8 mouse cellular contexts compared by ENCODE assay signal in genomic region chr5:32745705-32746655, GRCm38 (mm10). TPM values are rescaled to one million over a fixed set of nuclear protein-coding genes. Genes with fewer than 3 reads are reported as not detected.
DNase-seq lines count a peak whose midpoint lies in the region; ATAC-seq lines count a peak whose summit lies in the region.

No protein-coding gene starts in this region.

- H3K36me3 ChIP-seq in intestine, embryonic 15.5 days = no peaks in the 10 kb centered on the region

- DNase-seq in adipocyte (ENCODE audit: low spot score) = peak; percentile 82
- peak; percentile 82 for DNase-seq in embryo, embryonic 10.5 days (ENCODE audit: low spot score)
- peak; percentile 86 for DNase-seq in gastrocnemius, postnatal 25 days
- DNase-seq in left cerebral cortex, postnatal 36 days (ENCODE audit: low spot score in 2 of 2) = peak; percentile 45 to 62
- DNase-seq in right cerebral cortex, postnatal 10 days (ENCODE audit: low spot score in 2 of 2) = peak; percentile 74 to 79
- DNase-seq in yolk sac, embryonic 10.5 days (ENCODE audit: low spot score) = peak; percentile 88

- peak overlapping the region; percentile 80 for H3K27ac ChIP-seq in intestine, embryonic 15.5 days

- peaks cover 32% of the 10 kb centered on the region for H3K4me1 ChIP-seq in intestine, embryonic 15.5 days (replicated peaks)

- intact Hi-C loops in left cerebral cortex, postnatal 36 days (cut with DNase I) = no loop called here

- H3K9ac ChIP-seq in intestine, embryonic 15.5 days = peak overlapping the region; percentile 53

- H3K4me3 ChIP-seq in intestine, embryonic 15.5 days (replicated peaks) = peak overlapping the region; percentile 48

- no peaks in the 10 kb centered on the region for H3K27me3 ChIP-seq in intestine, embryonic 15.5 days (replicated peaks)

- peak overlapping the region; percentile 66 for H3K4me2 ChIP-seq in intestine, embryonic 15.5 days (replicated peaks)

- 5% methylated on average over 10 of the region's 10 CpGs for WGBS in intestine, embryonic 15.5 days

- no peaks in the 10 kb centered on the region for H3K9me3 ChIP-seq in intestine, embryonic 15.5 days

- ATAC-seq in intestine, embryonic 15.5 days = peak; percentile 88
- peak; percentile 46 for ATAC-seq in megakaryocyte-erythroid progenitor cell, adult 5-6 weeks (replicated peaks; ENCODE audit: low FRiP score, low TSS enrichment, poor library complexity, severe bottlenecking)

RNA-seq across cellular contexts. Expression of gene Pisd, which starts 39.5 kb away (rescaled TPM):
- total RNA-seq in gastrocnemius, postnatal 25 days (2021) = 10 to 100 TPM; 14.0 to 15.8 TPM
- polyA plus RNA-seq in intestine, embryonic 15.5 days (2015; fragmentation: Nextera tagmentation; extraction: Ambion mirVana) = 91.1 and 97.2 TPM in 2 replicates
- total RNA-seq in left cerebral cortex, postnatal 36 days (2021) = 10 to 100 TPM; 57.2 to 57.7 TPM
- 22.8 and 23.1 TPM in 2 replicates for total RNA-seq in megakaryocyte-erythroid progenitor cell, adult 5-6 weeks (2014; fragmentation: Nextera tagmentation)
- 10.9 and 17.8 TPM in 2 replicates for total RNA-seq in megakaryocyte-erythroid progenitor cell, adult 5-6 weeks (2017)

Comparison
In these comparisons a context has a peak if more than half of its experiments do, and no peak if none do; other contexts are left out.
1. Peak in every context shown above with its lines: DNase-seq, ATAC-seq, H3K4me3 ChIP-seq and H3K27ac ChIP-seq.